Mouse (Mus musculus) CH12.LX (cell line): ENCODE data around the gene Selenok.

Experiments
- CTCF ChIP-seq, 2 experiments: IDR thresholded peaks in 1 of 2; conservative IDR thresholded peaks in 1 of 2; 2 replicates each; pipeline ENCODE4 v1.5.1; 2011 to 2012; ENCODE audit warnings: low read depth in 2 of 2, low read length in 2 of 2, improper control_type of control experiment in 1 of 2, inconsistent platforms in 1 of 2, mild to moderate bottlenecking in 1 of 2, moderate library complexity in 1 of 2
- HCFC1 ChIP-seq: IDR thresholded peaks from 2 replicates; pipeline ENCODE4 v1.6.1; 2012; ENCODE audit warnings: low read depth, mild to moderate bottlenecking, inconsistent platforms, low read length, improper control_type of control experiment
- MXI1 ChIP-seq: IDR thresholded peaks from 2 replicates; pipeline ENCODE4 v1.6.1; 2011; ENCODE audit warnings: mild to moderate bottlenecking, low read depth, low read length, improper control_type of control experiment
- POLR2AphosphoS2 ChIP-seq: IDR thresholded peaks from 2 replicates; pipeline ENCODE4 v1.6.1; 2011; ENCODE audit warnings: low read depth, low read length, improper control_type of control experiment
- RCOR1 ChIP-seq: conservative IDR thresholded peaks from 2 replicates; pipeline ENCODE4 v1.6.1; 2012; ENCODE audit warnings: low read depth, mild to moderate bottlenecking, inconsistent platforms, low read length, improper control_type of control experiment
- TCF12 ChIP-seq: IDR thresholded peaks from 2 replicates; pipeline ENCODE4 v1.6.1; 2014; ENCODE audit warnings: low read depth, mild to moderate bottlenecking, inconsistent platforms, low read length, improper control_type of control experiment

DNA sequence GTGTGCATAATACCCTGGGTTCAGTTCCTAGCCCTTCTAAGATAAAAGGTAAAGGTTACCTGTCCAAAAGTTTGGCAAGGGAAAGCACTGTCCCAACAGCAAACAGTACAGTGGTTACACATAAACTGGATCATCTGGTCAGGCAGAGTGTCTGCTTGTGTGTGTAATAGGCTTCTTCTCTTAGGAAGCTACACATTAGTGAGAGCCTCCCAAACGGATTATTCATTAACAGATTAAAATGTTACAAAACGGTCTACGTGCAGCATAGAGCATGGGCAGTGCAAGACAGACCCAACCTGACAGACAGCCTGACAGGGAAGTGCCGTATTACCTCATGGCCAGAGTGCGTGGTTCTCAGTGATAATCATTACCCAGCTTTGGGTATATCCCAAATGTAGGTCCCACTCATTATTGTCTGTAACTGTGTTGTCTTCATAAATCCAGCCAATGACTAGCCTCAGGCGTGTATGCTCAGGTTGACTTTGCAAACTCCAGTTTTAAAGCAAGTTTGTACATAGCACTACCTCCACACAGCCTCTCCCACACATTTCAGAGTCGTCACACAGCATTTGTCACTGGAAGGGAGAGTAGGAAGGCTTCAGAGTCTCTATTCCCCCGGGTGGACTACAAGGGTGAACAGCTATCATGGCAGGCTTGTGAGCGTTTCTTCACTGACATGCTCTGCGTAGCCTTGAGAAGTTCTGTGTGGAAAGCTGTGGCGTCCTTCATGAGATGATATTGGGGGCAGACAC lies 28.1 kb downstream of the Selenok start:
- TF ChIP-seq POLR2AphosphoS2 (no peak), MXI1 (no peak), CTCF (conservative IDR thresholded peaks at IDR 0.05 in 1 of 2, IDR thresholded peaks at IDR 0.05 in 1 of 2; ENCODE audit: low read depth in 2 of 2, low read length in 2 of 2) (no peak), TCF12 (no peak), RCOR1 (no peak), HCFC1 (no peak)
